Mouse (Mus musculus) right cerebral cortex, postnatal 36 days (tissue): Measurements from ENCODE around the gene Sox21.

ENCODE experiments used
- DNase-seq, 2 experiments: peaks; one replicate each; pipeline ENCODE4 v3.0.0; 2022; ENCODE audit warnings: low spot score in 2 of 2, mixed read lengths in 1 of 2

Gene Sox21

DNA sequence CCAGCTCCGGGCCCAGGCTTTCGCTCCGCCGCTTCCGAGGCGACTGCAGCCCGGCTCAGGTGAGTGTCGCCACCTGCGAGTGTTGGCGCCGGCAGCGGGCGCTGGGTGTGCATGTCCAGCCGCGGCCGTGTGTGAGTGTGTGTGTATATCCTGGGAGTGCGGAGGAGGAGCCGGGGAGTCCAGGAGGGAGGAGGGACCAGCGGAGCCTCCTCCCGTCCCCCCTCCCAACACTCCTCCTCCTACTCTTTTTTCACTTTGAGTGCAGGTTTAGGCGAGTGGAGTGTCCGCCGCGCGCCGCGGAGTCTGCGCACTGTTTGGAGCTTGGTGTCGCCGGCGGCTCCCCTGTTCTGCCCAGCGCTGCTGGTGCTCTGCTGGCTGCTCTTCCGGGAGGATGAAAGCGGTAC lies at the start of gene Sox21:
Gene Sox21 (minus strand): TSS at position 145 of the 404 bp plus-strand sequence.
- peak; percentile 34 for DNase-seq

DNA sequence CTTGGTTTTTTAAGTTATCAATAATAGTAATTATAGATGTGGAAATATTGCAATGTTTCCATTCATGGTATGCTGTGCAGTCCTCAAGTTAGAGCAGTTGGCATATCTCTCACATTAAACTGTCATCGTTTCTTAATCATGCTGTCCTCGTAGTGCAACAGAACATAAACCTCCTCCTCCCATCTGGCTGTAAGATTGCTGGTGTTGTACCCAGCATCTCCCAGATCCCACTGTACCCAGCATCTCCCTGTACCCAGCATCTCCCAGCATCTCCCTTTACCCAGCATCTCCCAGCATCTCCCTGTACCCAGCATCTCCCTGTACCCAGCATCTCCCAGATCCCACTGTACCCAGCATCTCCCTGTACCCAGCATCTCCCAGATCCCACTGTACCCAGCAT lies 49.3 kb upstream of the Sox21 start:
- no peak for DNase-seq

DNA sequence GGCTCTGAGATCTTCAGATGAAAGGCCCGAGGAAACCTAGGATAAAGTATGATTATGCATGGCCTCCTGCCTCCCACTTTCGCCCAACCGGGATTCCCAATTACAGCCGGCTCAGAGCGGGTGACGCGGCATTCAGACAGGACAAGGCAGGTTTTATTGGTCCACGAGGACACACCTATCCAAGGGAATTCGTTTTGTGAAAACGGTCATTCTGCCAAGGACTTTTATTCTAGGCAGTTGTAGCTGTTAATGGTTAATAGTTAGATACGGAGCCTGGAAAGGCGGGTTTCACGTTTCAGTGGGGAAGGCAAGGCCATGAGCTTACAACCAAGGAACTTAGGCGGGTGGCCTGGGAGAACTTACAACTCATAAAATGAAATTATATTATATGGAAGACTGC lies 46.1 kb upstream of the Sox21 start:
- DNase-seq: no peak

DNA sequence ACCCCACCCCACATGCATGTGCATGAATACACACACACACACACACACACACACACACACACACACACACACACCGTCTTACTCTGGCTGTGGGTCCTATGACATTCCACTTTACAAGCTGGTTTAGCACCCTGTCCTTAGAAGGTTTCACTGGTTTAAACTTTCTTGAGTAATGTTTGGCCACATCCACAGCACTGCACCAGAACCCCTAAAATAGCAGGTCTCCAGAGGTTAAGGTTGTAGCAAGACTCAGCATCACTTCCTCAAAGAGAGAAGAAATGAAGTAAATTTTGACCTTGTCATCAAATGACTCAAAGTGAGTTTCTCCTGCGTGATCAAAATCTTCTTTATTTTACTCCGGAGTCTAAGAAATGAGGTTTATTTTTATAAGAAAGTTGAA lies 45.4 kb upstream of the Sox21 start:
- no peak for DNase-seq

DNA sequence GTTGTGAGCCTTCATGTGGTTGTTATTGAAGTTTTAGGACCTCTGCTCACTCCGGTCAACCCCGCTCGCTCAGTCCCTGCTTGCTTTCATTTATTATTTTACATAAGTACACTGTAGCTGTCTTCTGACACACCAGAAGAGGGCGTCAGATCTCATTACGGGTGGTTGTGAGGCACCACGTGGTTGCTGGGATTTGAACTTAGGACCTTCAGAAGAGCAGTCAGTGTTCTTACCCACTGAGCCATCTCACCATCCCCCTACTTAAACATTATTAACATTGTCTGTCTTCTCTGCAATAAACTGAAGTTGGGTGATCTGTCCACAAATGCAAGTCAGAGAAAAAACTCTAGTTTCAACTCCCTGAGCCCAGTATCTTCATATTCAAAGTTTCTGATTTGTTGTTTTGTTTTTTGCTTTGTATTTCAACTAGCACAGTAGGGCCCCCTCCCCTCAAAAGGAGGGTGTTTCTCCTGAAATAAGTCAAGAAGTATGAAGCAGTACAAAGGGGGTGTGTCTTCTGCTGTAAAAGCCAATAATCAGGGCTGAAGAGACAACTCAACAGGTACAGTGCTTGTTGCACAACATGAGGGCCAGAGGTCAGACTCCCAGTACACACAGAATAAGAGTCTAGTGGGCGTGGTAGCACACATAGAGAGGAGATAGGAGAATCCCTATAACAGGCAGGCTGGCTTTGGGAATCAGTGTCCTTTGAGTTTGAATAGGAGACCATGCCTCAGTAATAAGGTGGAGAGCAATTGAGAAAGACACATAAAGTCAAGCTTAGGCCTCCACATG lies 41.1 kb upstream of the Sox21 start:
- no peak for DNase-seq

DNA sequence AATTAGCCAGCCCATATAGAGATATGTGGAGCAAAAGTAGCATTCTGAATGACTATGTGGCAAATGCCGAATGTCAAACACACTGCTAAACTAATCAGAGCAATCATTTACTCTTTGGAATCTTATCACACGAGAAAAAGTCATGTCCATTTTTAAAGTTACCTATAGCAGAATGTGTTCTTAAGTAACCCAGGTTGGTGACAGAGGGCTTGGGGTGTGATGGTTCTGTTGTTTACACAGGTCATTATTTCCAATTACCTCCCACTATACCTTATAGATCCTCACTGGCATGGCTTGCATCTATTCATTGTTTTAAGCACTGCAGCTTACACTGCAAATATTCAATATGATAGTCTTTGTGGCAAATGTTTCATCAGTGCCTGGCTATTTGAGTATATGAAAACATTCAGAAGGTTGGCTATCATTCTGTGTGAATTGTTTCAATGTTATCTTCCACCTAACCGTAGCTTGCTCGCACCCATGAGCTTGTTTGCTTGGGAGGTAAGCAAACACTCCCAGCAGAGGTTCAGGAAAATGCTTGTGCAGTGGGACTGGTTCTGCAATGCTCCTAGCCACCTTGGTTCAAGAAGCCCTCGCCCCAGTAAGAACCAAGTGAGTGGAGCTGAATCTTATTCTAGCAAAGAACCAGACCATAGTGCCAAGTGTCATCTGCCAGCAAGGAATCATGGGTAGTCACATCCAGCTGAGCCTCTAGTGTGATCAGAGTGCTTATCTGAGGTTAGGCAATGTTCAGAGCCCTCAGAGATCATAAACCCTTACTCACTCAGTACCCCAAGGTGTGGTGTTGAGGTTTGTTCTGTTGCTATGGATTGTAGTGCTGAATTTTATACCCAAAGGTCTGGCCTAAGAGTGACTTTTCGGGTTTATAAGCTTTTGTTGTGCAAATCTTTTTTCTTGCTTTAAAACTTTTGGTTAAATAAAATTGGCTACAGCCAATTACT lies 36.0 kb upstream of the Sox21 start:
- DNase-seq: no peak

DNA sequence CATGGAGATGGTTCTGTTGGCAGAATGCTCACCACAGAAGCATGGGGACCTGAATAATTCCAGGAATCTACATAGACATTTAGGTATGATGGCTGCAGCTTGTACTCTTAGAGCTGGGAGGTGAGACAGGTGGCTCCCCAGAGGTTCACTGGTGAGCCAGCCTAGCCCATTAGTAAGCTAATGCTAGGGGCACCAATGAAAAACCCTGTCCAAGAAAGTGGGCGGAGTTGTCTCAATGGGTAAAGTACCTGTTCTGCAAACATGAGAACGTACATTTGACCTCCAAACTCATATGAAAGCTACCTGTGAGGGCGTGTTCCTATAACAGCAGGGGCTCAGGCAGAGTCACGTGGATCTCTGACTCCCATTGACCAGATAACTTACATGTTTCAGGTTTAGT lies 32.0 kb upstream of the Sox21 start:
- DNase-seq: no peak

DNA sequence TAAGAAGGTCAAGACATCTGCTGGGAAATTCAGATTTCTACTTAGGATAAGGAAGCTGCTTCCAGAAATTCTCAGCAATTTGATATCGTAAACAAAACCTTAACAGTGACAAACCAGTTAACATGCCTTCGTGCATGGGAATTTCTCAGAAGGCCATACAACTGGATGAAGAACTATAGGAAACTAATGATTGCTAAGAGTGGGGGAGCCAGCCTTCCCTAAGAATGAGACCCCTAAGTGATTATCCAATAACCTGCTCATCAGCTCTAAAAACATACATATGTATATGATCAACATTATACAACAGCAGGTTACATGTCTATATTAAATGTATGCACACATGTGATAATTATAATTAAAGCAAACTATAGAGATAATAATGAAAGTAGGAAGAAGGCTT lies 29.8 kb upstream of the Sox21 start, which contains the start of gene Gm9376:
Gene Gm9376 (plus strand): TSS at position 301 of the 400 bp plus-strand sequence.
- DNase-seq: no peak

DNA sequence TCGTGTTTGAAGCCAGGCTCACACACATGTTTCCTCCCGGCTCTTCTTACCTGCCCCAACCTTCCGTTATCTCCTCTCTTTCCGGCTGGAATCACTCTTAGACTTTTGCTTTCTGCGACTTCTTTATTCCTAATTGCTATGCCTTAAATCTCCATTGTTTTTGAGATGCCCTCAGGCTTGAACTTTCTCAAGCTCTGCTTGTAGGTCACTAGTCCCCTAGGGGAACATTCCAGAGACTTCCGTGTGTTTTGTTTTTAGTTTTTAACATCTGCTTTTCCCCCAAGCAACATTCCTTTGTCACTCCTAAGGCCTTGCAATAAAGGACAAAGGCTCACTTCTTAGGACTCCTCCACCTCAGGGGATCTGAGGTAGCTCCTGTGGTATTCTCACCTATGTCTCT lies 16.6 kb upstream of the Sox21 start:
- DNase-seq: no peak

DNA sequence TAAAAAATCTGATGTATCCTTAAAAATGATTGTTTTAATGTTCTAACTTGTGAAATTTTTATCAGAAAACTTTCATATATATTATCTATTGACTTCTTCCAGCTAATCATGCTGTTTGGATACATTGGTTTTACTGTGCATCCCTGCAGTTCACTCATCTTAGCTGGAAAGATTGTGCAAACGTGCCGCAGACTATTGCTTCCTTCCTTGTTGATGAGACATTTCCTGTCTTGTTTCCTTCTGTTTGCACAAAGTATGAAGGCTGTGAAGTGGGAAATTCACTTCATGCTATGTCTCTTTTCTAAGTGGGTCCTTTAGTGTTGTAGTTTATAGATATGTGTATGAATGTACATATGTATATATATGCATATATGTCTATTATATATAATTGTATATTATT lies 4.6 kb upstream of the Sox21 start:
- no peak for DNase-seq

DNA sequence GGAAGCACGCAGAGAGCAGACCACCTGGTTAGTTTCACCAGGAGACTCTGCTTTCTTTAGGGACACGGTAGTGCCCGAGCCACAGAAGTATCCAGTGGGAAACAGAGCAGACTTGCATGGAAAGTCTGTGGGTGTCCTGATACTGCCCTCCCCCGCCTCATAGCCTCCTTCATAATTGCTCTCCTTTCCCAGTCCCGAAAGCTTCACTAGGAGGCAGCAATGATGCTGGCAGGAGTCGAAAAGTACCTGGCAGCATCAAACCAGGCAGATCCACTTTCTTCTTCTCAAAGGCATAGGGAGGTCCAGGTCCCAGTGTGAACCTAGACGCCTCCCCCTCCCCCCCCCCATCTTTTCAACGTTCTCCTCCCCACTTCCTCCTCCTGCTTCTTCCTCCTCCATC lies 2.5 kb upstream of the Sox21 start:
- DNase-seq: no peak

DNA sequence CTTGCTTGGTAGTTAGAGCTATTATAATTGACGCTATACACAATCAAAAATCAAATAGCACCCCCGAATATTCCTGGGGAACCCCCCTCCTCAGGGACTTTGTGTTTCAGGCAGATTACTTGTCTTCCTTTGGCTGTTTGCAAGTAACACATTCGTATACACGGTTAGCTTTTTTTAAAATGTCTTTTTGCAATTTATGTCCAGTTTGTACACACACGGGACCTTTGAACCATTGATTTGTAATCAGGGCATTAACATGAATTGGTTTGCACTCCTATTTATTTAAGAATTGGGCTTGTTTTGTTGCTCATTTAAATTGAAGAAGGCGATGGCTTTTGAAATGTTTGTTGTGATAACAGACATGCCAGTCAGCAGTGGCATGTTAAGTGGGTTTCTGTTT lies 956 bp upstream of the Sox21 start:
- no peak for DNase-seq

DNA sequence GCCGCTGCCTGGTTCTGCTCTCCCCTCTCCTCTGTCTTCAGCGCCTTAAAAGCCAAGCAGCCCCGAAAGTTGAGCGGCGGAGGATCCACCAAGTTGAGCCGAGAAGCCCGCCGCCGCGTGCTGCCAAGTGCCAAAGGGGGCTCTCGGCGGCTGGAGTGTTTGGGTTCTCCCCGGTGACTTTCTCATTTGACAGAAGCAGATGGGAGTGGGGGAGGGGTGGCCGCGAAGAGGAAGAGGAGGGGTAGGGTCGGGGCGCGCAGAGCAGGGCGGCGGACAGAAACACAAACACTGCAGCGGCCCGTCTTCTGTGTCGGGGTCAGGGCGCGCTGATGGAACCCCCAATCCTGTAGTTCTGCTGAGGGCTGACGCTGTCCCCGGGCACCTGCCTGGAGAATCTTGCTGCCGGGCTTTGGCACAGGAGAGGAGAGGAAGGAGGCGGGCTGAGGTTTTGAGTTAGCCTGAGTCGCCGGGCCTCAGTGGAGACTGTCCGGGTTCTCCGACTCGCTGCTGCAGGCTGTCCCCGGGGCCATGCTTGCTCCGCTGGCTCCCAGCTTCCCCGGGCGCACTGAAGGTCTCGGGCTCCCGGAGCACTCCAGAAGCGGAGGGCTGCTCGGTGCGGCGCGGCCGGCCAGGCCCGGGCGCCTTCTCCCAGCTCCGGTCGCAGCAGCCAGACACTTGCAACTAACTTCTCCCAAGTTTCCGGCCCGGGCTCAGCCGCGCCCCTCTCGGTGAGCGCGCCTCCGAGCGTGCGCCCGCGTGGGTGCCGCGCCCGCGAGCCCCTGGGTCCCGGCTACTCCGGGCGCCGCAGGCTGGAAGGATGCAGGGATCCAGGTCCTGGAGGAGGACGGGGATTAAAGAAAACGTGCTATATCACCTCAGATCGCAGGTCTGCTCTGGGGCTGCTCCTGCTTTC lies 601 bp downstream of the Sox21 start:
- no peak for DNase-seq

DNA sequence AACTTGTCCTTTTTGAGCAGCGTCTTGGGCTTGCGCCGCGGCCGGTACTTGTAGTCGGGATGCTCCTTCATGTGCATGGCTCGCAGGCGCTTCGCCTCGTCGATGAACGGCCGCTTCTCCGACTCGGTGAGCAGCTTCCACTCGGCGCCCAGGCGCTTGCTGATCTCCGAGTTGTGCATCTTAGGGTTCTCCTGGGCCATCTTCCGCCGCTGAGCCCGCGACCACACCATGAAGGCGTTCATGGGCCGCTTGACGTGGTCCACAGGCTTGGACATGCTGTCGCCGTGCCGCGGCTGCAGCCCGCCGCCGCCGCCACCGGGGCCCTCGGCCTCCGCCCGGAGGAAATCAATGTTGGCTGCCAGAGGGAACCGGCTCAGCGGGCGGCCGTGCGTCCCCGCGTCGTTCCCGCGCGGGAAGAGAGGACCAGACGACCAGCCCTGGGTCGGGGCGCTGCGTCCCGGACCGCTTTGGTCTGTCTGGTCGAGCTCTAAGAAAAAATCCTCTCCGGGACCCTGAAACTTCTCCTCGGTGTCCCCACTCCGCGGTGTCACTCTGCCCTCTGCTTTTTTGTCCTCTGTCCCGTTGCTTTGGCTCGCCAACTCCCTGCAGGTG lies 1.4 kb downstream of the Sox21 start:
- DNase-seq: no peak

DNA sequence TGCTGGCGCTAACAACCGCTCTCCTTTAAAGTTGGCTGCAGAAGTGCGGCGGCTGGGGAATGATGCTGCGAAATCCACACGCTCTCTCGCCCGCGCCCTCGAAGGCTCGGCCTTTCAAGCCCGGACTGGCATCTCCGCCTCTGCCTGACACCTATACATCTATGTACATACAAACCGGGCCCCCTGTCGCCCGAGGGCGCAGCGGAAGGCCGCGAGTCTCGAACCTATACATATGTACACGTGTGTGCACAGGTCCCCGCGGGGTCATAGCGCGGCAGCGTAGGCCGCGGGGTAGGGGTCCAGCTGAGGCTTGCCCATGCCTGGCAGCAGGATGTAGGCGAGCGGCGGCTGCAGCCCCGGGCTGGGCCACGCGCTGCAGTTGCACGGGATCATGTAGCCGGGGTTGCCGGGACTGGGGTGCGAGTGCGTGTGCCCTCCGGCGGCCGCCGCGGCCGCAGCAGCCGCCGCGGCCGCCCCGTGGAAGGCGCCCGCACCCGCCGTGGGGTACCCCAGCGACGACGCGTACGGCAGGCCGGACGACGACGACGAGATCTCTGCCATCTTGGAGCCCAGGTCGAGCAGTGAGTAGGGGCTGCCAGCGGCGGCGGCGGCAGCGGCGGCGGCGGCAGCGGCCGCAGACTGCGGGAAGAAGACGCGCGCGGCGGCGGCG lies 2.2 kb downstream of the Sox21 start:
- DNase-seq: no peak

DNA sequence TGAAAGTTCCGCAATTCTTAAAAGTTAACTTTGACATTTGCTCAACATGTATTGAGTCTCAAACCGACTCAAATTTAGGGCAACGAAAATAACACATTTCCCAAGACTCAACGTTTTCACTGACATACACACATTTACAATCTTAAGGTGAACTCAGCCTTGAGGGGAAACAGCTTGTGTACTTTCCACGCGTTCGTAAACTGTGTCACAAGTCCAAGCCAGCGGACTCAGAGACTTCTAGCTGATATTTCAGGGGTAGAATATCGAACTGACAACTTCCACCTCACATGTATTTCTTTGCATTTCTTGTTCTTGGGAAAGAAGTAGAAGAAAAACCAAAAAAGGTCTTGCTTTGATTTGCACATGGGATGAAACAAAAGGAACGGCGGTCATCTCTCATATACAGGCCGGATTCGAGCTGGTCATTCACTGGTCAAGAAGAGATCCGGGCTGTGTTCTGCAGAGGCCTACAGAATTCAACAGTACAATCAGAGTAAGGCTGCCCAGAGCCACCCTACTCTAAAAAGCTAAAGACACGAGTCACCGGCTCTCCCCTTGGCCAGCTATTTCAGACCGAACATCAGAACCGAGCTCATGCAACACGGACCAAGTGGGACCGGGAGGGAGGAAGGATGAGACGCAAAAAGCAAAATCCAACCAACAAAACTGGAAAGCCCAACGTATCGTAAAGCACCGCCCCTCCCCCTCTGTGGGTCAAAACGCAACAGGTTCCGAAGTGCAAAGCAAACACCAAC lies 2.9 kb downstream of the Sox21 start:
- no peak for DNase-seq

DNA sequence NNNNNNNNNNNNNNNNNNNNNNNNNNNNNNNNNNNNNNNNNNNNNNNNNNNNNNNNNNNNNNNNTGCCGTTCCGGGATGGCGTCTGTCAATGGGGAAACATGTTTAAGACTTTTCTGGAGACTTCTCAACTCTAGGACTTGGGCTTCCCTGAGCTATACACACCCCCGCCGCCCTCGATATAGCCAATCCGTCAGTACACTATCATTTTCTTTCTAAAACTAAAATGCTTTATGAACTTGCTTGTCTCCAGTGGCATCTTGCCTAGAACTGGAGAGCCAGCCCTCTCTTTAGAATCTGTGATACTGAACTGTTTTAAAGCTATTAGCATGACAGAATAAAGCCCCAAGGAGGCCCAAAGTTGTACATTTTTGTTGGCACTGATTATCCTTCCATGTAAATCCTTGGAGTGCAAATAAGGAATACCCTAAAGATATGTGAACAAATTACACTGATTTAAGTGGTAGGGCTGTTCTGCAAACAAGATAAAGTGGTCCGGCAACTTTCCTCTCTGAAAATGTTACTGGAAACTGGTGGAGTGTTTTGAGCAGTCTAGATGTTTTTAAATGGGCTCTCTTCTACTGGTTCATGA lies 4.4 kb downstream of the Sox21 start:
- DNase-seq: no peak

DNA sequence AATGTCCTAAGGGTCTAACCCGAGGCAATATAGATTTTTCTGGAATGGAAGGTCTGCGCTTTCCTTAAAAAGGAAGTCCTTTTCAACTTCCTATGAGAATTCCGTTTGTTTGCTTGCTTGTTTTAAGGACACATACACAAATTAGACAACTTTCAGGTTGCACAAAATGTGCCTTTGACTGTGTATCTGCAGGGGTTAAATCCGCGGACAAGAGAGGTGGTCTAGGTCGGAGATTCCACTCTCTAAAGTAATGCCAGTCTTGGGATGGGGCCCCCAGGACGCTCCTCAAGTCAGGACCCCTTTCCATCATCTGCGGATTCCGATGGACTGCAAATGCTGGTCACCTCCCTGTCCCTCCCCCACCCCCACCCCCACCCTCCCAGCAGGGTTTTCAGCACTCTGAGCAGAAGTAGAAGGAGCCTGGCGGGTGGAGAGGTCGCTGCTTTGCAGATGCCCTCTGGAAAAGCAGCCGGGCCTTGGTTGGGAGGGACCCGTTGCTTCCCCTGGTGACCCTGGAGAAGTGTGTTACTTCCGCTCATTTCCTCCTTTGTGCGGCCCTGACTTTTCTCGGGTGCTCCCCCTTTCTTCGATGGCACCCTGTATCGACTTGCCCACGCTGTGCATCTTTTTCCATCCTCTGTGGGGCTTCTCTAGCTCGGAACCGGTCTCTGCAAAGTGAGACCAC lies 10.2 kb downstream of the Sox21 start:
- no peak for DNase-seq

DNA sequence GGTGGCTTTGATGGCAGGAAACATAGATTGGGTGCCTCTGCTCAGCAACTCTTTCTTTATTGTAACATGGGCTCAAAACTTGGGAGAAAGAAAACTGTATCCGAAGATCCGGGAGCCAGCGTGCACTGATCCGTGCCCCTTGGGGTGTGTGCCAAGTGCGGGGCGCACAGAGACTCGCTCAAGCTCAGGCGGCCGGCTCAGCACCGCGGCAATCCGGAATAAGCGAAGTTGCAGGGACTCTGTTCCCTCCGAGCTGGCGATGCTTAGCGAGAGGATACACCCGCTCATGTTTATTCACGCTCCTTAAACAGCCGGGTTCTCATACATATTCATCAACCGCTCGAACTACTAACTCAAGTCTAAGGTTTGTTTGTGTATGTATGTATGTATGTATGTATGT lies 10.9 kb downstream of the Sox21 start:
- DNase-seq: no peak
